Comparison of ENCODE assay signal across 20 mouse cellular contexts in genomic region chr7:138679575-138679974, GRCm38 (mm10).
DNase-seq lines count a peak whose midpoint lies in the region; ATAC-seq and TF ChIP-seq lines count a peak whose summit lies in the region.
"Had no signal": no experiment of that assay in that cellular context is flagged by ENCODE, and none has a peak within 500 bp of the region (broad histone marks: within the 10 kb centered on the region; RNA-seq: fewer than 3 reads in every experiment).

No protein-coding gene starts in this region.

- no peak overlapping the region for H3K4me3 ChIP-seq in kidney, adult 2 months (ENCODE audit: insufficient read depth, low read depth, low read length)
- no peak overlapping the region for H3K4me3 ChIP-seq in kidney, embryonic 14.5 days (ENCODE audit: low read length)
- H3K4me3 ChIP-seq: forebrain, embryonic 12.5 days; hindbrain, embryonic 12.5 days; hindbrain, embryonic 15.5 days had no signal

- no peaks in the 10 kb centered on the region for H3K9me3 ChIP-seq in kidney, embryonic 14.5 days (ENCODE audit: control insufficient read depth, low read length)
- H3K9me3 ChIP-seq: forebrain, embryonic 12.5 days; hindbrain, embryonic 12.5 days; hindbrain, embryonic 15.5 days had no signal

- H3K4me2 ChIP-seq in kidney, embryonic 14.5 days (replicated peaks; ENCODE audit: low read depth, low read length), result no peak overlapping the region
- H3K4me2 ChIP-seq: forebrain, embryonic 12.5 days; heart, embryonic 11.5 days; hindbrain, embryonic 12.5 days; hindbrain, embryonic 15.5 days had no signal

- ATAC-seq in kidney, embryonic 14.5 days (ENCODE audit: low FRiP score, low TSS enrichment), result no peak
- ATAC-seq in erythroid progenitor cell, adult 5-6 weeks (replicated peaks; ENCODE audit: low FRiP score, poor library complexity, severe bottlenecking), result no peak
- ATAC-seq: activated CD4-positive, CD25-positive, alpha-beta regulatory T cell, adult 4 months; CD4-positive, CD25-positive, alpha-beta regulatory T cell, adult 4 months; forebrain, embryonic 16.5 days had no signal

- H3K27ac ChIP-seq in kidney, adult 2 months (ENCODE audit: insufficient read depth, low read depth, low read length), result no peak overlapping the region
- no peak overlapping the region for H3K27ac ChIP-seq in kidney, embryonic 14.5 days (ENCODE audit: low read depth, low read length)
- H3K27ac ChIP-seq: forebrain, embryonic 12.5 days; hindbrain, embryonic 12.5 days; hindbrain, embryonic 15.5 days had no signal

- peak; percentile 64 for DNase-seq in kidney, adult 2 months
- DNase-seq in kidney, postnatal 10 days, result peak; percentile 10
- peak; percentile 23 to 36 for DNase-seq in kidney, postnatal 36 days
- no peak for DNase-seq in Muller cell, postnatal 12 days (ENCODE audit: inconsistent ontology term)
- DNase-seq: adrenal gland, adult 8-10 months; adrenal gland, postnatal 25 days; cerebellum, adult 11-12 months; cerebellum, adult 9-10 months; cerebellum, postnatal 14 days; gastrocnemius, postnatal 10 days; gastrocnemius, postnatal 36 days had no signal

- H3K36me3 ChIP-seq in kidney, adult 2 months (ENCODE audit: control insufficient read depth, insufficient read depth, low read length), result no peaks in the 10 kb centered on the region
- no peaks in the 10 kb centered on the region for H3K36me3 ChIP-seq in kidney, embryonic 14.5 days (ENCODE audit: control insufficient read depth, insufficient read depth, low read length)
- H3K36me3 ChIP-seq: forebrain, embryonic 12.5 days; hindbrain, embryonic 12.5 days; hindbrain, embryonic 15.5 days had no signal

- WGBS in kidney, adult 2 months, result 60% methylated on average over 2 of the region's 2 CpGs
- 87% methylated on average over 2 of the region's 2 CpGs for WGBS in kidney, embryonic 14.5 days

- TF ChIP-seq POLR2A in kidney, adult 2 months (IDR thresholded peaks at IDR 0.05; ENCODE audit: low read depth, low read length), result no peak

- no peak for TF ChIP-seq CTCF in kidney, adult 2 months (conservative IDR thresholded peaks at IDR 0.05; ENCODE audit: insufficient read depth, insufficient read length, low read depth, low read length)

- H3K27me3 ChIP-seq in kidney, adult 2 months (replicated peaks; ENCODE audit: control insufficient read depth, insufficient read depth, low read length), result no peaks in the 10 kb centered on the region
- no peaks in the 10 kb centered on the region for H3K27me3 ChIP-seq in kidney, embryonic 14.5 days (ENCODE audit: control insufficient read depth, insufficient read depth, low read length)
- H3K27me3 ChIP-seq: forebrain, embryonic 12.5 days; hindbrain, embryonic 15.5 days had no signal

- H3K4me1 ChIP-seq in kidney, adult 2 months (ENCODE audit: control insufficient read depth, insufficient read depth, low read length), result no peaks in the 10 kb centered on the region
- H3K4me1 ChIP-seq in kidney, embryonic 14.5 days (ENCODE audit: control insufficient read depth, insufficient read depth, low read length), result no peaks in the 10 kb centered on the region
- H3K4me1 ChIP-seq: forebrain, embryonic 12.5 days; hindbrain, embryonic 12.5 days; hindbrain, embryonic 15.5 days had no signal

- no peak overlapping the region for H3K9ac ChIP-seq in kidney, embryonic 14.5 days (ENCODE audit: low read depth, low read length)
- H3K9ac ChIP-seq: forebrain, embryonic 12.5 days; hindbrain, embryonic 12.5 days; hindbrain, embryonic 15.5 days had no signal
